Mouse (Mus musculus) right cerebral cortex, postnatal 25 days (tissue): ENCODE data around the gene Tsga10.
"Not testable (repeated sequence)": the region's sequence is repeated elsewhere in the genome, so short reads cannot be mapped to it uniquely, and the experiment has no call there.

Experiments
- DNase-seq: peaks from one replicate; pipeline ENCODE4 v3.0.0; 2022

Gene Tsga10

DNA sequence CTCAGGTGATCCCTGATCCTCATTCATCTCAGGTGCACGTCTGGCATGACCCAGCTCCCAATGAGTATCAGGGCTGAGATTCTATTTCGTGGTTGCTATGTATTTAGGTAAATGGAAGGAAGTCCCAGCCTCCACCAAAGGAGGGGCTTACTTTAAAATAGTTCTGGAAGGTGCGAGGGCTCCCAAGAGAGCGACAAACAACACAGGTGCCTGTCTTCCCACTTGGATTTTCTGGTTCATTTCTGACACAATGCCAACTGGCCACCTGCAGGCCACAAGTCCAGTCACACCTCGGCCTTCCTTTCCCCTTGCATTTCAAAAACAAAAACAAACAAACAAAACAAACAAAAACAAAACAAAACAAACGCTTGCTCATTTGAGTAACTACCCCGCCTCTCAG, 147.7 kb downstream of the Tsga10 start:
- DNase-seq, result no peak

DNA sequence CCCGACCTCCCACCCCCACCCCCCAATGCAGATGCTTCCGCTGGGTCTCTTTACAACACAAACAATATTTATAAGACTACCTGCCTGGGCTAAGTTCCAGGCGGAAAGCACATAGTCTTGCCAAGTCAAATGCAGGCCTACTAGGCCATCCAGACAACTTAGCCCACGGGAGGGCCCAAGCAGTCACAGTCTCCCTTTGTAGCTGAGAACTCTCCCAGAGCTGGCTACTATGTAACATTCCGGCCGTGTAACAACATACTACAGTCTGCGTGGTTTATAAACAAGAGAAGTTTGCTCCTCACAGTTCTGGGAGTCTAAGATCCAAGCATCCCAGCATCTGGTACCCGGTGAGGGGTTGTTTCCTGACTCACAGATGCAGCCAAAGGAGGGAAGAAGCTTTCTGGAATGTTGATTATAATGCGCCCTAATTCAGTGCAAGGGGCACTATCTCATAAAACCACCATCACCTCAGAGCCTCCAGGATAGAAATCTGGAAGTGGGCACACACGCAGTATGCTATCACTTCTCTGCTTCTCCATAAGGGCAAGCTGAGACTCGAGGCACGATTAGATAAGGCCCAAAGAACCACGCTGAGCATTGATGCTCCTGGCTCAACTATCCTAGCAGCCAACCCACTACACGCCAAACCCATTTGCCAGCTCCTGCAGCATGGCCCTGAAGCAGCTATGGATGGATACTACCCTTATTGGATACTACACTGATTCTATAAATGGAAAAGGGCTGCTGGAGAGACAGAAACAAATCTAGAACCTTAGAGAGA, 148.6 kb downstream of the Tsga10 start:
- DNase-seq, result no peak

DNA sequence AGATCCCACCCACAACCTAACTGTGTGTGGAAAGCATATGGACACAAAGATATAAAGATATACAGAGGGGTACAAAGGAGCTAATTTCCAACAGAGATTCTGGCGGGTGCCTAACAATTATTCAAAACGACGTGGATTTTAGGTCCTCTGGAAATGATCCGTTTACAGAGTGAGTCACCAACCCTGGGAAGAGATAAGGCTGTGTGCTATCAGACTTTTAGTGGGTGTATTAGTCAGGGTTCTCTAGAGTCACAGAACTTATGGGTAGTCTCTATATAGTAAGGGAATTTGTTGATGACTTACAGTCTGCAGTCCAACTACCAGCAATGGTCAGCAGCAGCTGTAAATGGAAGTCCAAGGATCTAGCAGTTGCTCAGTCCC, 153.9 kb downstream of the Tsga10 start:
- not testable (repeated sequence) for DNase-seq

DNA sequence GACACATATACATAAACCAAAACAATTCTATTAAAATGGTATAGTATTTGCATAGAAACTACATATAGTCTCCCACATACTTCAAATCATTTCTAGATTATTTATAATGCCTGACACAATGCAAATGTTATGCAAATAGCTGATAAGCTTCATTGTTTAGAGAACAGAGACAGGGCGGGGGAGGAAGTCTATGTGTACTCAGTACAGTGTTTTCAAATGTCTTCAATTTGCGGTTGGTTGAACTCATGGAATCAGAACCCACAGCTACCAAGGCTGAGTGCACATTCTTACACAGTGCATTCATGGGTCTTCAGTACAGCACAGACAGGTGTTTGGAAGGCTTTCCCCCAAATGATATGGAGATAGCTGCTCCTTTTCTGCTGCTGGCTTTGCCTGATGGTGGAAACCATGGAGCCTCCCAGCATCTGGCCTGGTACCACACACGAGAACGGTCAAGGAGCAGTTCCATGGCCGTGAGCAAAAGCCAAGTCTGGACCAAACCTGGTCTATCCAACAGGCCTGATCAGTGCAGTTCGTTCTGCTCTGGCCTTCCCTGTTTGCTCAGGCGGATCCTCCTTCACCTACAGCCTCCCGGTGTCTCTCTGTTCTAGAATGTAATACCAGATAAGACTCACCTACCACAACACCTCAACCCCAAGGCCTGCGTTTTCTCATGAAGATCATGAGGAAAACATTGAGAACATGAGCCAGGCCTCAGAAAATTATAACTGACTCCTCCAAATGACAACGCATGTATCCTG, 154.5 kb downstream of the Tsga10 start:
- no peak for DNase-seq

DNA sequence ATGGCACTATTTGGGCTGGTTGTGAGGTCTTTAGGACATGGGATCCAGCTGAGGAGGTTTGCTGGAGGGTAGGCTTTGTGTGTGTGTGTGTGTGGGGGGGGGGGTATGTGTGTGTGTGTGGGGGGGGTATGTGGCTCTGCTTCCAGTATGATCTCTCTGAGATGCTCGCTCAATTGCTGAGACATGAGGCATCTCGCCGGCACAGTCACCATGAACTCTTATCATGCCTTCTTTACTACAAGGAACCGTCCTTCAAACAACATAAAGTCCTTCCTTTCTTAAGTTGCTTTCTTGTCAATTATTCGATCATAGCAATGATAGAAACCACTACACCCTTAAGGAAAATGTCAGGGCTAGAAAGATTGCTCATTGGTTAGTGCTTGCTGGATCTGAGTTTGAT, 155.1 kb downstream of the Tsga10 start:
- DNase-seq, result no peak

DNA sequence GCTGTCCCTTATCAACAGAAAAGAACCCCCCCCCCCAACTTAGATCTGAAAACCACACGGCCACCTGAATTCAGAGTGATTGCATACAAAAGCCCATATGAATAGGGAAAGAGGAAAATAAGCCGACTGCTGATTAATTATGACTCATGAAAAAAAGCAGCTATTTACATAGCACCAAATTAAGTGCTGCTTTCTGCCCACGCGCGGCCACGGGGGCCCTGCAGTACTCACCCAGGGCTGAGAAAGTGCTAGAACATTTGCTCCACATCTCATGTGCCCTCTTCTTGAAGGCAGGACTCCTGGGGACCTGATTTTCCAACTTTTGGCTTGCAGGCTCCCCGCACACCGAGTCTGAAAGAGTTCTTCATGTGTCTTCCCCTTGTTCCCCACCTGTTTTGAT, 156.5 kb downstream of the Tsga10 start:
- DNase-seq, result no peak

DNA sequence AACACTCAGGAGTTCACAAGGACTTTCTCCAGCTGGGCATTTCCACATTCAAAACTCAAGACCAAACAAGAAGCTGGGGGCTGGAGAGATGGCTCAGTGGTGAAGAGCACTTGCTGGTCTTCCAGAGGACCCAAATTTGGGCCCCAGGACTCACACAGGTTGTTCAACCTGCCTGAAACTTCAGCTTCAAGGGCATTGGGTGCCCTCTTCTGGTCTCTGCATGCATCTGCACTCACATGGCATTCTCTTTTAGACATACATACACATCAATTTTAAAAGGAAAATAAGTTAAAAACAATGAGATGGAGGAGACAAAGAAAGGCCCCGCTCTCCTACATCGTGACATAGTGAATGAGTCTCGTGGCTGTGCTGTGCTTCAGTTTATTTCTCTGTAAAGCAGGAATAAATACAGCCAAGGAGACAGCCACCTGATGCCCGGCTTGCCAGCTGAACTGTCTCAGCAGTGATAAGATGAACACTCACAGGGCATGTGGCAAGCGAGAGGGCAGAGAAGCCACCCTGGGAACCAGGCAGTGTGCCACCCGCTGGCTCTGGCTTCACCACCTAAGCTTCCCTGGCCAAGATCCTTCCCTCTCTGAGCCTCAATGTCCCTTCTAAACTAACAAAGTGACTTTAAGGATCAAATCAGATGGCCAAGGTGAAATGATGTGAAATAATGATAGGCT, 157.8 kb downstream of the Tsga10 start:
- no peak for DNase-seq
